14 mouse cellular contexts compared by ENCODE assay signal in the genomic region with DNA sequence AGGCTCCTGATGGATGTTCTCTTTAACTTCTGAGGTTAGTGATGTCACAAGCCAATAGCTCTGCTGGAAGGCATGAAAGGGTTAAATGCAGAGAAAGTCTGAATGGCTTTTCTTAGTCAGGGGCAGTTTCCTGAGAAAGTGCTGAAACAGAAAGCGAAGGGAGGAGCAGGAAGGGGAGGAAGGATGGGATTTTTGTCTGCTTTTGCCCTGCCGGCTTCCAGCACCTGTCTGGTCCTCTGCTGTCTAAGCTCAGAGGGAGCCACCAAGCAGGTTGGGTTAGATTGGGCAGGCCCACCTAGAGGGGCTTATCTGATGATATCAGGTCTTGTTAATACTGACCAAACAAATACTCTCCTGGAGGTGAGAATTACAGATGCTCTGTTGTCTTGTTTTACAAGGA.
"Had no signal": no experiment of that assay in that cellular context is flagged by ENCODE, and none has a peak within 500 bp of the region (broad histone marks: within the 10 kb centered on the region; RNA-seq: fewer than 3 reads in every experiment).

No protein-coding gene starts in this region.

- H3K4me2 ChIP-seq: limb, embryonic 15.5 days; liver, embryonic 12.5 days; lung, embryonic 14.5 days had no signal

- H3K9me3 ChIP-seq: limb, embryonic 15.5 days had no signal

- H3K4me3 ChIP-seq: limb, embryonic 15.5 days; liver, embryonic 12.5 days had no signal

- H3K36me3 ChIP-seq: limb, embryonic 15.5 days; liver, embryonic 12.5 days had no signal

- H3K27ac ChIP-seq: limb, embryonic 15.5 days; liver, embryonic 12.5 days; stomach, postnatal 0 days had no signal

- DNase-seq: kidney, adult 8-10 months; kidney, postnatal 25 days; layer of hippocampus, postnatal 36 days; lung, embryonic 14.5 days; lung, postnatal 10 days; lung, postnatal 4 days; midbrain, embryonic 14.5 days; right cerebral cortex, adult 18-20 months; right cerebral cortex, postnatal 25 days; thymus, postnatal 14 days had no signal

- H3K9ac ChIP-seq: limb, embryonic 15.5 days; liver, embryonic 12.5 days; lung, embryonic 14.5 days had no signal

- ATAC-seq: intestine, postnatal 0 days; liver, embryonic 12.5 days had no signal

- H3K27me3 ChIP-seq: limb, embryonic 15.5 days had no signal
